Mouse (Mus musculus) fat pad, adult 2 months (tissue): Measurements from ENCODE around the gene Blnk.

Source experiments
- DNase-seq: peaks from one replicate; pipeline ENCODE4 v3.0.0-alpha.2; 2011; ENCODE audit warnings: low read depth, low spot score; ENCODE audit errors: extremely low read depth

Blnk gene

DNA sequence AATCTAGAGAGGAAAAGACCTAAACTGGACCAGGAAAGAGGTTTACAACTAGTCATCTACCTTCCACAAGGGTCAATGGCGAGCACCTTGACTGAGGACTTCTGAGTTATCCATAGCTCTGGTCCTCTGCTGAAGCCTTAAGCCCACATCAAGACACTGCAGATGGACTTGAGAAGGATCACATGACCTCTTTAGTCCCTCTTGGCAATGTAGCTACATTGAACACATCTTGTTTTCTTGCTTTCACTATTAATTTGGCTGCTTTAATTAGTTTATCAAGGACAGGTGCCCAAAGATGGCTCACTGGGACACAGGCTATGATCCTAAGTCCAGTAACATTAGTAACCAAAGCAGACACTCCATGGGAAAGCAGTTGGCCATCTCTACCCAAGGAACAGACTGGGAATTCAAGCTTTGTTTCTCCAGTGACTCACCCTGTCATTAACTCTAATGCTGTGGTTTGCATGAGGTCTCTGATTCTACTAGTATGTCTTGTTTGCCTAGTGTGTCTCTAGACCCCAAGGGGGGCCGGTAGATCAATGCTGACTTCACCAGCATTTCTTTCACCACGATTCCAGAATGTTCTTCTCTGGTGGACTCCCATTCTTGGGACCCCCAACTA, 9.5 kb upstream of the Blnk start:
- no peak for DNase-seq

DNA sequence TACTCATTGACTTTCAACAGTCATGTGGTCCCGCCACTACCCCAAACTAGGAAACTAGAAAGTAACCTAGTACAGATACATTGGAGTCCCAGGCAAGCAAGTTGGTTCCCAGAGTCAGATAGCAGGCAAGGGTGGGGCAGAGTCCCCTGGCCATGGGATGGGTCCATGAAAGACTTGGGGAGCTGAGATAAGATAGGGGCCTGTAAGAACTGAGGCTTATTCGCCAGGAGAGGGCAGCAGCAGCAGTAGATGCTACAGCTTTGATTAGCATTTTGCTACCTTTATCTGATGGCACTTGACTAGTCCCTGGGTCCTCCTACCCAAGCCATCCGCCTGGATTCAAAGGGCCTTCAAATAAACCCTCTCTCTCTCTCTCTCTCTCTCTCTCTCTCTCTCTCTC, 5.2 kb upstream of the Blnk start:
- DNase-seq, result no peak

DNA sequence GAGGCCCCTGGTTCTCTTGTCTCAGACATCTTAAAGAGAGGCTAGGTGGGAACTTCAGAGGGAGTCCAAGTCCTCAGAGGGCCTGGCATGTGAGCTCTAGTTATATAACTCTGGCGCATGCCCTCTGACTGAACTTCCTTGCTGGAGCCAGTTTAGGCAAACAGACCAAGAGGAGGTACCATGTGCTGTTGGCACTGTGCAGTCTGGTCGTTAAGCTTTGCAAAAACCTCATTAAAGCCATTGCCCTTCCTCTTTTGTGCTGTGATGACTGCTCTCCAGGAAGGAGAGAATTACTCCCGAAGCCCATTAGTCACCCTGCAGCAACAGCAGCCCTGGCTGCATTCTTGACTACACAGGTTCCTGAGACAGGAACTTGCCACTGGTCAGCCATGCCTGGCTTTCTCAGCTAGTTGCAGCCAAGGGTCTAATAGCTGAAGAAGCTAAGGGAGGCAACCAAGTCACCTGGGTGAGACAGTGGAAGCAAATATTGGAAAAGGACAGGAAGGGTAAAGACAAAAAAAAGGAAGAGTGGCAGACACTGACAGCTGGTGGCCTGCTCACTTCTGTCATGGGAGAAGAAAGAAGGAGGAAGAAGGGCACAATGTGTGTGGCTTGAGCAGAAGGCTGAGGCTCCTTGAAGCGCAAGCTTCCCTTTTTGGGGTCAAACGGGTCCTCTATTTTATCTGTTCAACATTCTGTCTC, 4.3 kb upstream of the Blnk start:
- DNase-seq, result no peak

DNA sequence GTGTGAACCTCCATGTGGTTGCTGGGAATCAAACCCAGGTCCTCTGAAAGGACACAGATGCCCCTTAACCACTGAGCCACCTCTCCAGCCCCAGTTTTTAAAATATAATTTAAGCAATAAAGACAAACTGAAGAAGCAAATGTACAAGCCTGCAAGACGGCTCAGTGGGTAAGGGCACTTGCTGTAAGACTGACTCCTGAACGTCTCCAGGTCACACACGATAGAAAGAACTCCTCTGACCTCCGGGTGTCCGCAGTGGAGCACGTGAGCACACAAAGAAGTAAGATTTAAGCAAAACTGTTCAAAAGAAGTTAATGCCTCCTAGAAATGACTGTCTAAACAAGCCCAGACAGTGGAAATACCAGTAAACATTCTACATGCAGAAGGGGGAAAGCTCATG, 2.4 kb upstream of the Blnk start:
- no peak for DNase-seq

DNA sequence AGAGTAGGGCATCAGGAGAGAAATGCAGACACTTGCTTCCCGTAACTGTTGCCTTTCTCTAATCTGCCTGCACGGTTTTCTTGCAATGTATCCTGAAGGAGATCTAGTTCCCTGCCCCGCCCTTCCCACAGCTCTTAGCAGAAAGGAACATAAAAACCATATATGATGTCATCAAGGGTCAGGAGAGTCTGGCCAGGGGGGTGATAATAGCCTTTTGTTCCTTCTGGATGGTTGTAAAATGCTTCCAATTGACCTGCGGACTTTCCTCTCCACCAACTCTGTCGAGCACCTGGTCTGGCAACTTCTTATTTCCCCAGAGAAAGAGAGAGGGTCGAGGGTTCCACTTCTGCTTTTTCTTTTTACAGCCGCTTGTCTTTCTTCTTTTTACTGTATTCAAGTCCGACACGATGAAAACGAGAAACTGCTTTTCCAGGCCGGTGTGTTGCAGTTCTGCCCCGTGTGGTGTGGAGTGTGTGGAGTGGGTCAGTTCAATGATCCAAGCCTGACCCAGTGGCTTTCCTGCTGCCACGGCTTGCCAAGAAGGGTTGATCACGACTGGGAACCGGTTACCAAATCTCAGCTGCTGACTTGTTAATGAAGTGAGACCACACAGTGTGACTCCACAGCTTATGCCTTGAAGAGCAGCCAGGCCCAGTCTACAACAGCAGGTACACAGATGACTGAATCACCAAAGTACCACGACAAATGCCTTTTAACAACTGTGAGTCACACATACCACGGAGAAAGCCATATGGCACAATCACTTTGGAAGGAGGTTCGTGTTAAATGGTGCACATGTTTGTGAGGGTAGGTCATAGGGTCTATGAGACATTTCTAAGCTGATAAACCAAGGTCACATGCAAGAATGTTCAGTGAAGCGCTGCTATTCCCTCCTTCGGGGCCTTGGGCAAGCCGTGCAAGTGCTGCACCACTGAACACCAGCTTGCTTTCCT, 1.4 kb upstream of the Blnk start:
- DNase-seq, result no peak

DNA sequence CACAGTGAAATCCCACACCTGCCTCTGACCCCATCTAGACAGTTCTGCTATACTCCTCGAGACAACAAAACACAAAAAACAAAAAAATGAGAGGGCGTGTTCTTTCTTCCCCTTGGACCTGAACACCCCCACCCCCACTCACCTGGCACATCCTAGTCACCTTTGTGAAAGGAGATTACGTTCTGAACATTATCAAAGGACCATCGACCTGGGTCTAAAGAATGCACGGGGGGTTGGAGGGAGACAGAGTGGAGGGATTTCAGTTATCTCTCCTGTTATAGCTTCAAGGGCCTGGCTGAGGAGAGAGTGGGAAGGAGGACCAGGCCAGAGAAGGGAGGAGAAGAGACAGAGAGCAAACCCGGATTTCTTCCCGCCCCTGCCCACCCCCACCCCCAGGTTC, 576 bp upstream of the Blnk start:
- no peak for DNase-seq

DNA sequence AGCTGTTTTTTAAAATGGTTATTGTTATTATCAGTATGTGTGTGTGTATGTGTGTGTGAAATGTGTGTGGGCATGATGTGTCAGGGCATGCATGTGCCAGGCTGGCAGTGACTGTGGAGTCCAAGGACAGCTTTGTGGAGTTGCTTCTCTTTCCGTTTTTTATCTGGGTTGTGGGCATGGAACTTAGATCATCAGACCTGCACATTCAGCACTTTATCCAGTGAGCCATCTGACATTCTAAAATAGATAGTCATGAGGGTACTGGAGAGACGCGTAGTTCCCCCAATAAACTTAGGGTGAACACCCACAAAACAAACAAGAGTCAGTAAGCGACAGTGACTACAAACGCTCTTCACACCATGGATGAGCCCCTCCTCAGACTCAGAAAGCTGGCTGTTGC, 979 bp downstream of the Blnk start:
- DNase-seq, result no peak

DNA sequence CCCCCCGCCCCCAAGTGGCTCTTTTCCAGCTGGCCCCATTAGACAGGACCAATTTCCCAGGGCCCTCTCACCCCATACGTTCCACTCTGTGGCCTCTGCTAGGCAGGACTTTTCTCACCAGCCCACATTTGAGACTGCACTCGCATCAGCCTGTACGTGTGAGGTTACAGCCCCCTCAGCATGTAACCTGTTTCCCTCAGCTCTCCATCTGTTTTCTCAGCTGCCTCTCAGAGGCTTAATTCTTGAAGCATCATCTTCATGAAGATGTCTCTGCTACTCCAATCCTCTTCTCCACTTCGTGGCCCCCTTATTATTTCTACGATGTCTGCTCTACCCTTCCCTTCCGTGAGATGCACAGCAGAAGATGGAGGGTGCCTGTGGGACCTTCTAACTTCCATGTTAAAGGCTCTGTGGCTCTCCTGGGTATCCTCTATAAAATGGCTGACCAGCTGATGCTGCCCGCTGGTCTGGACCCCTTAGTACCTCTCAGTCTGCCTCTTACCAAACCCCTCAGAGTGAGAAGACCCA, 1.8 kb downstream of the Blnk start:
- no peak for DNase-seq

DNA sequence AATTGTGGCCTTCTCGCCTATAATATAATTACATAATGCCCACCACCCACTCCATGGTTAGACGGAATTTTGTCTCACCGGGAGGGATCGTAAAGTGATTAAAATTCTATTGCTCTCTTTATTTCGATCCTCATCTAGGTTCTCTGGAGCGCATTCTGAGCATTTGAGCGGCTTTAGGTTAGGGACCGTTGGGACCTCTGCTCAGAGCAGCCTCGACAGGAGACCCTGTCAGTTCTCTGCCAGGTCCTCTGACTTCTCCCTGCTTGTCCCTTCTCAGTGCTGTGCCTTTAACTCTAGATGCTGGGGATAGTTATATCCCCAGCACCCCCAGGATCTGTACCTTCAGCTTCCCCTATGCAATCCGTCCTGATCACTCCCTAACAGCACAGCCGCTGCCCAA, 2.2 kb downstream of the Blnk start:
- no peak for DNase-seq

DNA sequence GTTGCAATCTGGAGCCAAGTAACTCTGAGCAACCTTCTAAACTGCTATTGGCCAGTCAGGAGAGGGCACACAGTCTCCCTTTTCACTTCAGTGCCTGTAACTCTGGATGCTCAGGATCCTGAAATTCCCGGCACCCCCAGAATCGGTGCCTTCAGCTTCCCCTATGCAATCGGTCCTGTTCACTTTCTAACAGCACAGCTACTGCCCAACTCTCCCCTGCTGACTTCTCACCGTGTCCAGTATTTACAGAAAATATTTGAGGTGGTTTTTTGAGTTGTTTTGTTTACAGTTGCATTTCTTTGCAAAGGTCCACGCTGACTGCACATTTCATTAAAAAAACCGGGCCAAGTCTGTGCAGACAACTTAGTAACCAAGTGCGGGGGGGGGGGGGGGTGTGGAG, 2.7 kb downstream of the Blnk start:
- DNase-seq, result no peak

DNA sequence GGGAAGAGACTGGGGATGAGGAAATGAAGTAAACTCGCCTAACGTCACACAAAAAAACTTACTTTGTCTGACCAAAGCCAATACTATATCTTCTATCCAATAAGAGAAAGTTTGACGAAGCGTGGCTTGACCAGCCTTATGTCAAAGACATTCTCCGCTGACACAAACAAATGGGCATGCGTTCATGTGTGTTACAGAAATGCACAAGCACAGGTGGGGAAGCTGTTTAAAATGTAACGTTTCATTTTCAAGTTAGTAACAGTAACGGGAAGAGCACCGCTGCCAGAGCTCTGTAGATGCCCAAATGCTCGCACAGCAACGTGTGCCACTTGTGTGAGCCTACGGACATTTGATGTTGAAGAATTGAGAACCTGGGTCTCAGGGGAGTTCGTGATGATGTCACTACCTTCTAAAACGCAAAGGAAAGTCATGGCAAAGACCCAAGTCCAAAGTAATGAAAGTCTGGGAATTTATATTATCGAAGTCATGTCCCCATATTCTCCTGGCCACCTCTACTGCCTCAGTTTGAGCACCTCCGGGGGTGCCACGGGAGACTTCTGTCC, 3.5 kb downstream of the Blnk start:
- DNase-seq, result no peak

DNA sequence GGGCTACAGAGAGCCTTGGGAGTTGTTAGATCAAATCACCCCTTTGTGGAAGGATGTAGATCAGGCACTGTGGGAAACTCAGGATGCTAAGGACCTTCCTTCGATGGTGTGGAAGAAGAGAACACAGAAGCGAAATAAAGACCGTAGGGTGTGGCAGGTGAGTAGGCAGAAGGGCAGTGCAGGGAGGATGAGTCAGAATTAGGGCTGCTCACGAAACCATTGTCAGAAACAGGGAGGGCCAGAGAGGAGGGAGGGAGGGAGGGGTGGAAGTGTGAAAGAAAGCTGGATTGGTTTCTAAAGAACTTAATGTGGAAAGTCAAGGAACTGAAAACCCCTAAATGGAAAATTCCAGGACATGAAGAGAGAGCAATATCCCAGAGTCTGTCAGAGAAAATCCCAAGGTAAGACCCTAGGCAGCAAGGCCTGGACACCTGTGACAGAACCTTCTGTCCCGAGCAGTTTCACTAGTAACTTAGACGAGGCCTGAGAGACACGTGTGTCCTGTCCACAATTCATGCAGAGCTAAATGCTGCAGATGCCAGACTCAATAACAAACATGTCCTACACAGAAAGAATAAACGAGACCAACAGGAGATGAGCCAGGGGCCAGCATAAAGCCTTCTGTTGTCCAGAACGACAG, 4.3 kb downstream of the Blnk start:
- no peak for DNase-seq

DNA sequence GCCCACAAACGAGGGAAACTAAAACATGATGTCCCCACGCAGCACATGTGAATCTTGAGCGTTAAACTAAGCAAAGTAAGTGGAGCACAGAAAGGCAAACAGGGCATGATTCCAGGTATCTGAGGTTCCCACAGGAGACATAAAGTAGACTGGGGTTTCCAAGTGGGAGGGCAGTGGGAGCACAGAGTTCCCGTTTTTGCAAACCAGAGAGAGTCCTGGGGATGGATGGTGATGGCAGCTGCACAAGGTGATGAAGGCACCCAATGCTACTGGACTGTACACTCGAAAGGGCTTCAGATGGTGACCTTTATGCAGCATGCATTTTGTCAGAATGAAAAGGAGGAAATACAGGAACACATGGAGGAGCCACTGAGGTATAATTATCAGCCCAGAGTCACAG, 5.5 kb downstream of the Blnk start:
- DNase-seq, result no peak

DNA sequence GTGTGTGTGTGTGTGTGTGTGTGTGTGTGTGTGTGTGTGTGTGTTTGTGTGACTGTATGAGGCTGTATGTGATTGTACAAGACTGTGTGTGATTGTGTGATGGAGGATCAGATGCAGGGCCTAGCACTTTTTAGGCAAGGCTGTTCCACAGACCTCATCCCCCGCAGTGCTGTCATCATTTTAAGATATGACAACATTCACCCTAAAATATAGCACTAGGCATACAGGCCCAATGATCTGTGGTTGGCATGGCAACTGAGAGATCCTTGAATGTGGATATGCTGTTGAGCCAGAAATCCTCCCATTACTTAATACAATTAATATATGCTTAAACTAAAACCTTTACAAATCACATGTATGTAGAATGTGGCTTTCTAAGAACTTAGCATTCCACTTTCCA, 9.8 kb downstream of the Blnk start:
- DNase-seq, result no peak

DNA sequence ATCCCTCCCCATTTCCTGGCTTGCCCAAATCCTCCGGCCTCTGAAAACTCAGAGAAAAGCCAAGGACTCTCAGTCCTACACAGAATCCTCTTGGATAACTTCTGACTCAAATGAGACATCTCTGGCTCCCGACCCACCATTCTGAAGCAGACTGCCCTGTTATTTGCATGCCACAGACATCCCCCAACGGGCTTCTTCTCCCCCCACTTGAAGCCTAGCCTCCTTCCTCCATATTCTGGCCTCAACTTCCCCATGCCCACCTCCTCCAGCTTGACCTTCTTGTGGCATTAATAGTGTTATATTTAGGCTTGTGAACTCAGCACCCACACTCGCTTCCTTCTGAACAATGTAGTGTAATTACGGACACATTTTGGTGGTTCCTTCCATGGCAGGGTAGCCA, 13.7 kb downstream of the Blnk start:
- DNase-seq, result no peak

DNA sequence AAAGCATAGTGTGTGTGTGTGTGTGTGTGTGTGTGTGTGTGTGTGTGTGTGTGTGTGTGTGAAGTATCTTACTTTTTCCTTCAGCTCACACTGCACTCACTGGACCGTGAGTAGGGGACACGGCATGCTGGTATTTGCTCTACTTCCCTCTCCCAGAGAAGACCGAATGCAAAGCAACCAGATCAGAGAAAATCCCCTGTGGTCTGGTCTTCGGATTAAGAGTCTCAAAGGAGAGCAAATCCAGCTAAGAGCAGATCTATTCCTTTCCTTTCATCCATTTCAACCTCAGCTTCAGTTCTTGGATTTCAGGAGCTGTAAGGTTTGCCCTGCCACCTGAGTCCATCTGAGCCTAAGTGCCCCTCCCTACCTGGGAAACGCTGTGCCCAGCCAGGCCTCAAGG, 16.3 kb downstream of the Blnk start:
- DNase-seq, result no peak

DNA sequence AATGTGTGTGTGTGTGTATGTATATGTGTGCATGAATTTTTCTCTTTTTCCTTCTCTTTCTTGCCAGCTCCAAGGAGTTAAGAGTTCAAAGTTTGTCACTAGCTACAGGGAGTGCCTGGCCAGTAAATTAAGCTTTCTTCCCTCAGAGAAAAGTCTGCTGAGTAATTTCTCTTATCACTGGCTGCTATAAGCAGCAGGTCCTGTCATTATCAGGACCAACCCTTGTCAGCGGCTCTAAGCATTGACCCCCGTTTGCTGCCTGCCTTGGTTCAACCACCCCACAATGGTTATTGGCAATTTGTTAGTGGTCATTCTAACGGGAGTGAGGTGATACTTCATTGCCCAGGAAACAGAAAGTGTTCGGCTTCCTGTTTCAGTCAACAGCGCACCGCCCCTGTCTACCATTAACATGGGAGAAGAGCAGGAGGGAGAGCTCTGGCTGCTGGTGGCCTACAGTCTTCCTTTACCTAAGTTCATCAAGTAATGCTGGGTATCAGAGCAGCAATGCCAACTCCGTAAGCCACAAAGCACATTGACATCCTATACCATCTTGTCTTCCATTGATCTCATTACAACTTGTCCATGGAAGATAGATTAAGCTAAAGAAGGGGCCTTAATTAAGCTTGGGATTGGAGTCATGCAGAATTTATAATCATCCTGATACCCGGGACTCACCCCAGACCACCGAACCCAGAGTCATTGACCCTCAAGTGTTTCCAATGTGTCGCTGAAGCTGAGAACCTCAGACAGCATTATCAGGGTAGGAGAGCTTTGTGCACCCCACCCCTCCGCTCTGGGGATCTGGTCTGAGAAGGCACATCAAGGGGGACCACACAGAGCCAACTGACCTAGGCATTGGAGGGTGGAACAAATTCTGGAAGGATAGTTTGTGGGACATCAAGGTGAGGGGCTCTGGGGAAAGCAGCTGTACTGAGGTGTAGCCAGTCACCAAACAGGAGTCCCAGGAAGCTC, 17.1 kb downstream of the Blnk start:
- no peak for DNase-seq

DNA sequence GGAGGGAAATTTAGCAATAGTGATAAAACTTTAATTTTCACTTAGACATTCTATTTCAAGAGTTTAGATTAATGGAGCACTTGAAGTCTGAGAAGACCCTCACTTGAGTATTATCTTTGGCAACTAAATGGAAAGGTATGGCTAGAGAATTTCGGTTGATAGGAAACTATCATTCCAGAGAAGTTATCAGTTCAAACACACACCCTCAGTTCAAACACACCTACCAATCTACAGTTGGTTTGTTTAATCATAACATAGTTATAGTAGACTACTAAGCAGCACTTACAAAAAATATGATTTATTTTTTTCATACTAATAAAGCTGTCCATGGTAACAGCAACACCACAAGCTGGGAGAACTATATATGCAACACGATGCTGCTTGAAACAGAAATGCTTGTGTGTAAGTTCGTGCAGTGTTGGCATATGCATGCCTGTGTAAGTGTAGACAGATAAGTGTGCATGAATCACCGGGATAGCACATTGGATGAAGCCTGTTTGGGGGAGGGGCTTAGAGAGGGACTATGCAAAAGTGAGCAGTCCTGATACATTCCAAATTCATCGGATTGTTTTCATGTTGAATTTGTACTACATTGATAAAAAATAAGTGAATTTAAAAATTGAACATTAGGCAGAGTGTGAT, 22.9 kb downstream of the Blnk start:
- no peak for DNase-seq

DNA sequence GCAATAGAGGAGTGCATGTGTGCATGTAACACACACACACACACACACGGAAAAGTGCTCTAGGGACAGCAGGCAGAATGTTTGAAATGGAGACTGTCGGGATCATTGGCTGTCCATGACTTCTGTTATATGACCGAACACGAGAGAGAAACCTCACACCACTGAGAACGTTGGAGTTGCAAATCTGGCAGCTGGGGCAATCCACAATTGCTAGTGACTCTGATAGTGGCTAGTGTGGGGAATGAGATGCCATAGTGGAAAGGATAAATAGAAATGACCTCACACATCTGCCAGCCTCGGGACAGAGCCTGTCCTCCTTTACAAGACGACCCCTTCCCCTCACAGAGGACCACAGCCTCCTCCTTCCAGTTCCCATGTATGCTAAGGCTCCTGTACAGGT, 23.6 kb downstream of the Blnk start:
- no peak for DNase-seq
